In the genomic region with DNA sequence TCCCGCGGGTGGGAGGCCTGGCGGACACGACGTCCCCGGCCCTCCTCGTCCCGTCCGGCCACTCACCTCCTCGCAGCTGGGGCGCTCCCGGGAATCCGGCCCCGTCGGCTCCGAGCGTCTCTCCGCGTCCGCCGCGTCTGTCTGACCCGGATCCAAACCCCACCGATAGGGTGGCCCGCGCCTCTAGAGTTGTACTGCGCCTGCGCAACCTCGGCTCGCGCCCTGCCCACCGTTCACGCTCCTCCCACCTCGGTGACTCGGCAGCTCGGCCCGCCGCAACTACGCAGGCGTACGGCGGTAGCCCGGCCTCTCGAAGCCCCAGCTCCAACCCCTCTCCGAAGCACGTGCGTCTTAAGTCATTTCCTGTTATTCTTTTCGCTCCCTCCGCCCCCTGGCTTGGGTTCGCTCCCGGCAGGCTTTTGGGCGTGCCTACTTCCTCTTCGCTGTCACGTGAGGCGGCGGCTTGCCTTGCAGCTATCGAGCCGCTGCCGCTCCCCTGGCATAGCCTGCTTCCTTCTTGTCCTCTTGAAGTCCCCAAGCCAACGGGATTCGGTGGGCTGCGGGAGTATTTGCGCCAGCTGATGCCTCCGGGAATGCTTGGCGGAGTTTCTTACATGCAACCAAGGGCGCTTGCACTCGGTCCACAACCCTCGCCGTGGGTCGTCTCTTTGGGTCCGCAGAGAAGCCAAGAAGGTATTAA, we compare ENCODE assay signal across 8 mouse cellular contexts. TPM values are rescaled to one million over a fixed set of nuclear protein-coding genes. Genes with fewer than 3 reads are reported as not detected.
DNase-seq lines count a peak whose midpoint lies in the region; ATAC-seq lines count a peak whose summit lies in the region.

No protein-coding gene starts in this region.

- H3K9ac ChIP-seq in lung, embryonic 16.5 days (ENCODE audit: low read length): peak overlapping the region; percentile 93

- peaks cover 18% of the 10 kb centered on the region for H3K4me1 ChIP-seq in lung, embryonic 16.5 days (replicated peaks; ENCODE audit: control insufficient read depth, insufficient read depth, low read length)

- H3K4me2 ChIP-seq in lung, embryonic 16.5 days (ENCODE audit: low read depth, low read length): peak overlapping the region; percentile 75

- no peaks in the 10 kb centered on the region for H3K9me3 ChIP-seq in lung, embryonic 16.5 days (ENCODE audit: control insufficient read depth, low read length)

- peaks cover 3% of the 10 kb centered on the region for H3K36me3 ChIP-seq in lung, embryonic 16.5 days (ENCODE audit: control insufficient read depth, insufficient read depth, low read length)

- WGBS in lung, embryonic 16.5 days: under 1% methylated on average over 63 of the region's 71 CpGs

- no peaks in the 10 kb centered on the region for H3K27me3 ChIP-seq in lung, embryonic 16.5 days (ENCODE audit: control insufficient read depth, insufficient read depth, low read depth, low read length)

- H3K4me3 ChIP-seq in lung, embryonic 16.5 days (ENCODE audit: low read length): peak overlapping the region; percentile 97

- peak overlapping the region; percentile 71 for H3K27ac ChIP-seq in lung, embryonic 16.5 days (ENCODE audit: low read length)

- peak; percentile 93 to 95 for ATAC-seq in hematopoietic stem cell, adult 5-6 weeks (replicated peaks in 1 of 2; ENCODE audit: insufficient read depth in 1 of 2, low FRiP score in 2 of 2, low TSS enrichment in 1 of 2, low read depth in 1 of 2, poor library complexity in 2 of 2, severe bottlenecking in 2 of 2)
- peak; percentile 99 for ATAC-seq in lung, embryonic 16.5 days (ENCODE audit: low read depth)

- peak; percentile 97 for DNase-seq in MEL-GATA-1-ER (ENCODE audit: extremely low read depth, low read depth)
- DNase-seq in cerebellum, adult 8-10 months: peak; percentile 99
- peak; percentile 98 for DNase-seq in forelimb bud, embryonic 11.5 days (ENCODE audit: low read depth, low spot score)
- peak; percentile 92 for DNase-seq in layer of hippocampus, adult 9-10 months (ENCODE audit: low spot score)
- DNase-seq in ovary, postnatal 10 days (ENCODE audit: low spot score): peak; percentile 96
- DNase-seq in thymus, postnatal 10 days (ENCODE audit: low spot score in 2 of 2): peak; percentile 99

RNA-seq across cellular contexts. Expression of a gene that starts 5.0 kb away (rescaled TPM):
- 143 and 147 TPM in 2 replicates for total RNA-seq in hematopoietic stem cell, adult 5-6 weeks (2017)
- 83.2 and 89.9 TPM in 2 replicates for polyA plus RNA-seq in lung, embryonic 16.5 days (2015; fragmentation: Nextera tagmentation; extraction: Ambion mirVana)

RNA-seq across cellular contexts. Expression of a gene that starts 18.8 kb away (rescaled TPM):
- total RNA-seq in hematopoietic stem cell, adult 5-6 weeks (2017): 0.25 and 0.75 TPM in 2 replicates
- polyA plus RNA-seq in lung, embryonic 16.5 days (2015; fragmentation: Nextera tagmentation; extraction: Ambion mirVana): 0.89 and 0.92 TPM in 2 replicates

RNA-seq across cellular contexts. Expression of a gene that starts 21.7 kb away (rescaled TPM):
- not detected in 2 replicates for total RNA-seq in hematopoietic stem cell, adult 5-6 weeks (2017)
- polyA plus RNA-seq in lung, embryonic 16.5 days (2015; fragmentation: Nextera tagmentation; extraction: Ambion mirVana): 4.4 and 4.8 TPM in 2 replicates

RNA-seq across cellular contexts. Expression of a gene that starts 52.9 kb away (rescaled TPM):
- 4.3 and 5.0 TPM in 2 replicates for total RNA-seq in hematopoietic stem cell, adult 5-6 weeks (2017)
- 9.5 and 9.9 TPM in 2 replicates for polyA plus RNA-seq in lung, embryonic 16.5 days (2015; fragmentation: Nextera tagmentation; extraction: Ambion mirVana)

Comparison
In these comparisons a context has a peak if more than half of its experiments do, and no peak if none do; other contexts are left out.
1. Peak in every context shown above with its lines: DNase-seq, ATAC-seq, H3K4me3 ChIP-seq and H3K27ac ChIP-seq.